Mouse (Mus musculus): ENCODE results near the gene Slc36a2. TPM values are rescaled to one million over a fixed set of nuclear protein-coding genes. Genes with fewer than 3 reads are reported as not detected.

The Slc36a2 gene
- total and polyA plus RNA-seq, 3 experiments = not detected

DNA sequence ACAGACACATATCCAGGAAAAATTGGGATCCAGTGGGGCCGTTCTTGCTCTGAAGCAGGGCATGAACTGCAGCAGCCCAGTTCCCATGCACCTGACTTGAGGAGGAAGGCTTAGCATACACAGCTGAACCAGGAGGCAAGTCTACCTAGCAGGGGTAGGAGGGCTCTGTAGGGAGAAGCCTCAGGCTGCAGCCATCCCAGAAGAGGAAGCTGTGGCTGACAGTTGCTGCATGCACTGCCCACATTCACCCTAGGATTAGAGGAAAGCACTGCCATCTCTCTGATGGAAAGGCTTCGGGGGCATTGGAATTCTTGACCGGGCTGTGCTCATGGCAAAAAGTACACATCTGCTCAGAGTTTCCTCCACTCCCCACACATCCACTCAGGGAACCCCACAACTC lies 5.0 kb downstream of the Slc36a2 start:
- H3K9ac ChIP-seq (ENCODE audit: control insufficient read depth, low read depth, low read length, poor library complexity, severe bottlenecking) = no peak overlapping the region
- no peak overlapping the region for H3K4me3 ChIP-seq (ENCODE audit: control insufficient read depth in 1 of 2, insufficient read depth in 1 of 2, low read depth in 2 of 2, low read length in 2 of 2)
- H3K36me3 ChIP-seq (ENCODE audit: control insufficient read depth in 1 of 2, insufficient read depth in 2 of 2, low read length in 2 of 2) = no peaks in the 10 kb centered on the region
- H3K4me1 ChIP-seq (ENCODE audit: control insufficient read depth in 1 of 2, insufficient read depth in 2 of 2, low read length in 2 of 2) = no peaks in the 10 kb centered on the region
- no peak for DNase-seq (ENCODE audit: low read depth, low spot score)
- no peaks in the 10 kb centered on the region for H3K9me3 ChIP-seq (replicated peaks; ENCODE audit: insufficient read depth, low read length)
- TF ChIP-seq POLR2AphosphoS2 (IDR thresholded peaks at IDR 0.05; ENCODE audit: low read length) (no peak), ELF1 (IDR thresholded peaks at IDR 0.05; ENCODE audit: low read depth, low read length) (no peak), RCOR1 (IDR thresholded peaks at IDR 0.05; ENCODE audit: low read depth, low read length) (no peak), MYC (IDR thresholded peaks at IDR 0.05; ENCODE audit: low read depth, low read length) (no peak), HCFC1 (IDR thresholded peaks at IDR 0.05; ENCODE audit: low read depth, low read length) (no peak), TBP (IDR thresholded peaks at IDR 0.05; ENCODE audit: low read depth, low read length) (no peak)
- H3K79me2 ChIP-seq (ENCODE audit: control insufficient read depth, insufficient read depth, low read length, poor library complexity) = no peaks in the 10 kb centered on the region
- H3K27ac ChIP-seq (ENCODE audit: control insufficient read depth, low read depth, low read length) = no peak overlapping the region
- H3K27me3 ChIP-seq (ENCODE audit: control insufficient read depth in 1 of 2, insufficient read depth in 2 of 2, low read length in 2 of 2) = peaks cover 13 to 19% of the 10 kb centered on the region in 2 experiments

- Histone ChIP-seq H3K9me3 (replicated peaks; ENCODE audit: insufficient read depth, low read length) (no peaks in the 10 kb centered on the region), H3K4me3 (ENCODE audit: control insufficient read depth in 1 of 2, insufficient read depth in 1 of 2, low read depth in 2 of 2, low read length in 2 of 2) (no peak overlapping the region), H3K27ac (ENCODE audit: control insufficient read depth, low read depth, low read length) (no peak overlapping the region), H3K79me2 (ENCODE audit: control insufficient read depth, insufficient read depth, low read length, poor library complexity) (no peaks in the 10 kb centered on the region), H3K9ac (ENCODE audit: control insufficient read depth, low read depth, low read length, poor library complexity, severe bottlenecking) (no peak overlapping the region), H3K27me3 (ENCODE audit: control insufficient read depth in 1 of 2, insufficient read depth in 2 of 2, low read length in 2 of 2) (peaks cover 8 to 22% of the 10 kb centered on the region in 2 experiments), H3K36me3 (ENCODE audit: control insufficient read depth in 1 of 2, insufficient read depth in 2 of 2, low read length in 2 of 2) (no peaks in the 10 kb centered on the region), H3K4me1 (ENCODE audit: control insufficient read depth in 1 of 2, insufficient read depth in 2 of 2, low read length in 2 of 2) (no peaks in the 10 kb centered on the region)
- TF ChIP-seq MYB (IDR thresholded peaks at IDR 0.05; ENCODE audit: low read depth, low read length) = no peak
- TF ChIP-seq E2F4 (IDR thresholded peaks at IDR 0.05; ENCODE audit: borderline replicate concordance, low read depth, low read length) = no peak
- no peak for TF ChIP-seq MEF2A (IDR thresholded peaks at IDR 0.05; ENCODE audit: extremely low read depth, insufficient replicate concordance, low read depth, low read length, poor library complexity, severe bottlenecking)
- TF ChIP-seq ZNF384 (IDR thresholded peaks at IDR 0.05; ENCODE audit: low read depth, low read length) = no peak
- TF ChIP-seq JUND (IDR thresholded peaks at IDR 0.05; ENCODE audit: low read depth, low read length) = no peak
- no peak for TF ChIP-seq UBTF (IDR thresholded peaks at IDR 0.05; ENCODE audit: borderline replicate concordance, insufficient read depth, low read depth, low read length)
- TF ChIP-seq USF1 (IDR thresholded peaks at IDR 0.05; ENCODE audit: low read depth, low read length) = no peak
- TF ChIP-seq BHLHE40 (IDR thresholded peaks at IDR 0.05; ENCODE audit: borderline replicate concordance, low read depth, low read length) = no peak
- no peak for TF ChIP-seq ELF1 (IDR thresholded peaks at IDR 0.05; ENCODE audit: low read depth, low read length)
- no peak for TF ChIP-seq NRF1 (IDR thresholded peaks at IDR 0.05; ENCODE audit: insufficient read depth, low read depth, low read length, poor library complexity, severe bottlenecking)
- TF ChIP-seq RAD21 (IDR thresholded peaks at IDR 0.05; ENCODE audit: low read depth, low read length) = no peak
- TF ChIP-seq MAX (IDR thresholded peaks at IDR 0.05; ENCODE audit: low read length) = no peak
- TF ChIP-seq CHD1 (IDR thresholded peaks at IDR 0.05; ENCODE audit: low read depth, low read length) = no peak
- TF ChIP-seq MYC (IDR thresholded peaks at IDR 0.05; ENCODE audit: low read depth, low read length) = no peak
- no peak for TF ChIP-seq EP300 (IDR thresholded peaks at IDR 0.05; ENCODE audit: low read depth in 1 of 2, low read length in 2 of 2)
- no peak for TF ChIP-seq ETS1 (IDR thresholded peaks at IDR 0.05; ENCODE audit: low read depth, low read length)
- no peak for TF ChIP-seq MAZ (IDR thresholded peaks at IDR 0.05; ENCODE audit: low read depth, low read length)
- DNase-seq (ENCODE audit: low read depth, low spot score) = no peak
These were observed 6.0 kb downstream of the Slc36a2 start for GRCm38 (mm10) chr11:55178830-55179229.

Data from MEL (cell line).